Mouse (Mus musculus): ENCODE measurements at regions not wholly inside any gene's neighbourhood (a gene's known extent, or its start where the extent isn't known, plus 50 kb on each side); places are given as distances from the start of the nearest gene placed in this dataset.

DNA sequence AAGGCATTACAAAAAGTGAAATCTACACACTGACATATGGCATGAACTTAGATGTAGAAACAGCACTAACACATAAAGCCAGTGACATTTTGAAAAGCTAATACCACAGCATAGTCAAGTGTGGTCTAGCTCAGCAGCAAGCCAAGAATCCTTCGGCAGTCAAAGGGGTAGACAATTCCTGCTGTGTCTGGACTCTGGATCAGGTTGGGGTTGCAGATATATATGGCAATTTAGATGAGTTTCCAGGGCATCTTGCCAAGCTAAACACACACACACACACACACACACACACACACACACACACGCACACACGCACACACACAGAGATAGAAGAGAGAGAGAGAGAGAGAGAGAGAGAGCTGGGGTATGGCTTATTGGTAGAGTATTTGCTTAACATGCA lies 118.2 kb downstream of the Chst1 start:
- H3K27ac ChIP-seq (ENCODE audit: low read depth, low read length) = no peak overlapping the region

DNA sequence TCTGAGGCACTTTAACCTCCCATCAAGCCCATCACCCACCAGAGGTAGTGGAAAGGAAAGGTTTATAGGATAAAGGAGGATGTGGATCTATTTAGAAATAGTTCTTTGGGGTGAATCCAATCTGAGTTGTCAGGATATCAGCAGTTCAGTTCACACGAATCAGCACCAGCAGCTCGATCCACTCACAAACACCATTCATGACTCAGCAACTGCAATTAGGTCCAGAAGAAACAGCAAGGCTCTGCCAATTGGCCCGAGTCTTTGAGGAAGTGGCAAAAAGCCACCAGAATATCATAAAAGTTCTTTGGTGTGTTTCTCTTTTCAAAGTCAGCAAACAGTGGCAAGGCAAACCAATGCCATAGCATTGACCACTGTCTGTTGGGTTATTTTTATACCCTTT lies 122.4 kb downstream of the Chst1 start:
- whole genome bisulfite sequencing (ENCODE audit: insufficient replicate concordance) = 78% methylated on average over 3 of the region's 3 CpGs
- H3K4me1 ChIP-seq (ENCODE audit: control insufficient read depth, insufficient read depth, low read length) = peaks cover 7% of the 10 kb centered on the region
- H3K4me2 ChIP-seq = no peak overlapping the region
- H3K9me3 ChIP-seq (replicated peaks; ENCODE audit: control insufficient read depth, low read length) = 0 out of 2 replicates have a peak, but pooled peaks cover 3% of the 10 kb centered on the region
- no peaks in the 10 kb centered on the region for H3K27me3 ChIP-seq (ENCODE audit: control insufficient read depth, insufficient read depth, low read length)
- no peak for ATAC-seq (replicated peaks; ENCODE audit: insufficient number of reproducible peaks, low FRiP score, low TSS enrichment)
- no peak overlapping the region for H3K9ac ChIP-seq (ENCODE audit: low read depth, low read length)
- H3K27ac ChIP-seq (ENCODE audit: low read depth, low read length) = no peak overlapping the region
- no peaks in the 10 kb centered on the region for H3K36me3 ChIP-seq (ENCODE audit: control insufficient read depth, insufficient read depth, low read length)
- no peak overlapping the region for H3K4me3 ChIP-seq (ENCODE audit: low read depth, low read length)

More for the DNA sequence above, 118.2 kb downstream of the Chst1 start:
- Histone ChIP-seq H3K27me3 (ENCODE audit: control insufficient read depth, insufficient read depth, low read length) (no peaks in the 10 kb centered on the region), H3K9me3 (replicated peaks; ENCODE audit: control insufficient read depth, low read length) (0 out of 2 replicates have a peak, but pooled peaks cover 3% of the 10 kb centered on the region), H3K9ac (ENCODE audit: low read depth, low read length) (no peak overlapping the region), H3K36me3 (ENCODE audit: control insufficient read depth, insufficient read depth, low read length) (no peaks in the 10 kb centered on the region), H3K4me3 (ENCODE audit: low read depth, low read length) (no peak overlapping the region), H3K4me2 (no peak overlapping the region), H3K4me1 (ENCODE audit: control insufficient read depth, insufficient read depth, low read length) (no peaks in the 10 kb centered on the region)
- WGBS (ENCODE audit: insufficient replicate concordance) = 63% methylated on average over 2 of the region's 3 CpGs
- no peak for ATAC-seq (replicated peaks; ENCODE audit: insufficient number of reproducible peaks, low FRiP score, low TSS enrichment)

DNA sequence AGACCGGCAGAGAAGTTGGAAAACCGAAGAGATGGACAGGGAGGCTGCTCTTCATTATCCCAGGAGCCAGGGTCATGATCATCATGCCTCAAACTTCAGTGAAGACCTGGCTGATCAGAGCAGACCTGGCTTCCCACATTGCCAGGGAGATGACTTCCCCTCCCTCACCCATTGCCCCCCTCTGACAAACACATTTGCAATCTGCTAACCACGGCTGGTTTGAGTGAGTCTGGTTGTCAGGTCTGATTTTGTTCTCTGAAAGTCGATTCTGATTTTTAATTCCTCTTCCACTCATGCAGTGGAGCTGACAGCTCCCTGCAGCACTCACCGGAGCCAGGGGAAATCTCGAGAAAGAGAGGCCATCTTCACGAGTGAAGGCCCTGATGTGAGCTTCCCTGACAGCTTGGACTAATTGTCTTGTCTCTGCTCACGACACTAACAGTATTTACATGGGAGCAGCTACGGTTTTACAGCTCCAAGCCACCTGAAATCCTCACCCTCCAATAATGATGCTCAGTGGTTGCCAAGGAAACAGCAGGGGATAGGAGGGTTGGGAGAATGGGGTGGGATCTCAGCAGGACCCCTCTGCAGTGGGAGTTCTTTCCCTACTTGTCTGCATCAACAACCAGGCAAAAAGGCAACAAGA lies 124.2 kb downstream of the Chst1 start:
- no peak overlapping the region for H3K27ac ChIP-seq (ENCODE audit: low read depth, low read length)
- ATAC-seq (replicated peaks; ENCODE audit: insufficient number of reproducible peaks, low FRiP score, low TSS enrichment) = no peak
- no peaks in the 10 kb centered on the region for H3K36me3 ChIP-seq (ENCODE audit: control insufficient read depth, insufficient read depth, low read length)
- H3K4me3 ChIP-seq (ENCODE audit: low read depth, low read length) = no peak overlapping the region
- H3K4me2 ChIP-seq = no peak overlapping the region
- H3K27me3 ChIP-seq (ENCODE audit: control insufficient read depth, insufficient read depth, low read length) = no peaks in the 10 kb centered on the region
- 48% methylated on average over 9 of the region's 9 CpGs for WGBS (ENCODE audit: insufficient replicate concordance)
- H3K9me3 ChIP-seq (replicated peaks; ENCODE audit: control insufficient read depth, low read length) = 0 out of 2 replicates have a peak, but pooled peaks cover 3% of the 10 kb centered on the region
- no peak overlapping the region for H3K9ac ChIP-seq (ENCODE audit: low read depth, low read length)
- H3K4me1 ChIP-seq (ENCODE audit: control insufficient read depth, insufficient read depth, low read length) = peaks cover 11% of the 10 kb centered on the region

DNA sequence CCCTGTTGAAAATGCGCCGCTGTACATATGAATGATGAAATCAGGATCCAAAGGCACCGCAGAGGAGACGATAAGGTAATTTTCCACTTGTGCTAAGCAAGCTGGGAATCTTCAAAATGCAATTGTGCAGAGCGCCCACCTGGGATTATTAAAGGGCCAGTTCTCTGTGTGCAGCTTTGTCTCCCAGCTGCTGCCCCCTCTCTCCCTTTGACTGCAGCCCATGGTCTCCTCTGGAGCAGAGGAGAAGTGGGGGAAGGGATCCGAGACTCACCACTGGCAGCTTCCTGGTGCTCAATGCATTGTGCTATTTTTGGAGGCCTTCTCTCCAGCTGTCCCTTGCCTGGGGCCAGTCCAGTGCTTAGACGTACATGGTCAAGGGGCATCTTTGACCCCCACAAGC lies 127.1 kb downstream of the Chst1 start:
- H3K9me3 ChIP-seq (replicated peaks; ENCODE audit: control insufficient read depth, low read length) = 0 out of 2 replicates have a peak, but pooled peaks cover 3% of the 10 kb centered on the region
- 58% methylated on average over 7 of the region's 7 CpGs for WGBS (ENCODE audit: insufficient replicate concordance)
- ATAC-seq (replicated peaks; ENCODE audit: insufficient number of reproducible peaks, low FRiP score, low TSS enrichment) = peak; percentile 71; the same call in 1 of the 2 replicates
- peak overlapping the region; percentile 22 for H3K4me2 ChIP-seq
- H3K9ac ChIP-seq (ENCODE audit: low read depth, low read length) = 0 out of 2 replicates have a peak overlapping the region, but pooled peaks have one; percentile 22
- H3K4me1 ChIP-seq (ENCODE audit: control insufficient read depth, insufficient read depth, low read length) = peaks cover 11% of the 10 kb centered on the region
- H3K27ac ChIP-seq (ENCODE audit: low read depth, low read length) = 0 out of 2 replicates have a peak overlapping the region, but pooled peaks have one; percentile 35
- no peak overlapping the region for H3K4me3 ChIP-seq (ENCODE audit: low read depth, low read length)
- no peaks in the 10 kb centered on the region for H3K27me3 ChIP-seq (ENCODE audit: control insufficient read depth, insufficient read depth, low read length)
- H3K36me3 ChIP-seq (ENCODE audit: control insufficient read depth, insufficient read depth, low read length) = no peaks in the 10 kb centered on the region

DNA sequence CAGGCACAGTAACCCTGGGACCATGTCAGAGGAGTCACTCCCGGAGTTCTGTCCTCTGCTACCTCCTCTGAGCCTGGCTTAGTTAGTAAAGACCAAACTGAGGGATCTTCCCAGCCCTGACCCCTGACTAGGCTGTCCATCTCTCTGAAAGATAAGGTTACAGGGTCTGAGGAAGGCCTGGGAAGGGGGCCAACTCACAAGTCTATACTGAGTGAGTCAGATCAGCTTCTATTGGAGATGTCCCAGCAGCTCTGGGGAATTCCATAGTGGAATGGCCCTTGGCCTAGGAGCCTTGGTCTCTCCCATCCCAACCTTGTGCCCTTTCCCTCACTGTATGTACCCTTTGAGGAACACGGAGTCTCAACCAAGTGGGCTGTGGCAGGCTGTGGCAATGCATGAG lies 127.7 kb downstream of the Chst1 start:
- Histone ChIP-seq H3K27me3 (ENCODE audit: control insufficient read depth, insufficient read depth, low read length) (no peaks in the 10 kb centered on the region), H3K27ac (ENCODE audit: low read depth, low read length) (0 out of 2 replicates have a peak overlapping the region, but pooled peaks have one; percentile 35), H3K4me1 (ENCODE audit: control insufficient read depth, insufficient read depth, low read length) (peaks cover 11% of the 10 kb centered on the region), H3K4me2 (no peak overlapping the region; the same call in 1 of the 2 replicates), H3K9me3 (replicated peaks; ENCODE audit: control insufficient read depth, low read length) (no peaks in the 10 kb centered on the region), H3K36me3 (ENCODE audit: control insufficient read depth, insufficient read depth, low read length) (no peaks in the 10 kb centered on the region), H3K9ac (ENCODE audit: low read depth, low read length) (no peak overlapping the region), H3K4me3 (ENCODE audit: low read depth, low read length) (no peak overlapping the region)
- 82% methylated on average over 2 of the region's 2 CpGs for WGBS (ENCODE audit: insufficient replicate concordance)
- no peak for ATAC-seq (replicated peaks; ENCODE audit: insufficient number of reproducible peaks, low FRiP score, low TSS enrichment)

- Histone ChIP-seq H3K4me2 (no peak overlapping the region), H3K36me3 (ENCODE audit: control insufficient read depth, insufficient read depth, low read length) (no peaks in the 10 kb centered on the region), H3K4me1 (ENCODE audit: control insufficient read depth, insufficient read depth, low read length) (peaks cover 11% of the 10 kb centered on the region), H3K27ac (ENCODE audit: low read depth, low read length) (no peak overlapping the region), H3K9me3 (replicated peaks; ENCODE audit: control insufficient read depth, low read length) (no peaks in the 10 kb centered on the region), H3K27me3 (ENCODE audit: control insufficient read depth, insufficient read depth, low read length) (no peaks in the 10 kb centered on the region), H3K4me3 (ENCODE audit: low read depth, low read length) (no peak overlapping the region), H3K9ac (ENCODE audit: low read depth, low read length) (no peak overlapping the region)
- no peak for ATAC-seq (replicated peaks; ENCODE audit: insufficient number of reproducible peaks, low FRiP score, low TSS enrichment)
- WGBS (ENCODE audit: insufficient replicate concordance) = 66% methylated on average over 3 of the region's 3 CpGs
These were observed 128.9 kb downstream of the Chst1 start for GRCm38 (mm10) chr2:92728388-92728787.

DNA sequence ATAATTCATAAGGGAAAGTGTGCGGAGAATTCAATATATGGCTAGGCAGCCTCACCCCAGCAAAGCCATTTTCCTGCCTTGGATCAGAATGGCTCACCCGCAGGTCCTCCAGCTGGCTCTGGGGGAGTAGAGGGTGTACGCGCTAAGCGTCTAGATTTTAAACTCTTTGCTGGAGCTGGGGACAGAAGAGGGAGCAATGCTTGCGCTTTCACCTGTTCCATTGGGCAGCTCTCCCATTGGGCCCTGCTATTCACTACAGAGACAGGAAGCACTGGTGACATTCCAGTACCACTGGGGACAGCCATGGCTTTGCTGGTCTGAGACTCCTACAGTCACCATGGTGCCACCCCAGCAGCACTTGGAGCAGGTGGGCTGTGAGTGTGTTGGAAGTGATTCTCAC lies 130.9 kb downstream of the Chst1 start:
- Histone ChIP-seq H3K9ac (ENCODE audit: low read depth, low read length) (no peak overlapping the region), H3K4me3 (ENCODE audit: low read depth, low read length) (no peak overlapping the region), H3K36me3 (ENCODE audit: control insufficient read depth, insufficient read depth, low read length) (no peaks in the 10 kb centered on the region), H3K9me3 (replicated peaks; ENCODE audit: control insufficient read depth, low read length) (no peaks in the 10 kb centered on the region), H3K27ac (ENCODE audit: low read depth, low read length) (no peak overlapping the region), H3K4me1 (ENCODE audit: control insufficient read depth, insufficient read depth, low read length) (peaks cover 11% of the 10 kb centered on the region), H3K27me3 (ENCODE audit: control insufficient read depth, insufficient read depth, low read length) (no peaks in the 10 kb centered on the region), H3K4me2 (no peak overlapping the region)
- WGBS (ENCODE audit: insufficient replicate concordance) = 89% methylated on average over 6 of the region's 6 CpGs
- no peak for ATAC-seq (replicated peaks; ENCODE audit: insufficient number of reproducible peaks, low FRiP score, low TSS enrichment)

DNA sequence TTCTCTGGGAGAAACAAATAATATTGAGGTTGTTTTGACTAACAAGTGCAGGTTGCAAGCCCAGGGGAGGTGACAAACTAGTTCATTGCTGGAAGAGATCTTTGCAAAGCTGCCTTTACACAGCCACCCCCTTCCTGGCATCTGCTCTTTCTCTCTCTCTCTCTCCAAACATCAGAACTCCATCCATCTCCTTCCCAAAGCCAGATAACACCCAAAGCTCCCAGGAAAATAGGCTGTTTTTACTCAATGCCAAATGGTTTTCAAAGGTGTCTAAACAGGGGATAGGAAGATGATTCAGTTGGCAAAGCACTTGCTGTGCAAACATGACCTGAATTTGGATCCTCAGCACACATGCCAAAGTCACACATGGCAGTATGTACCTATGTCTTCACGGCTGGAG lies 133.9 kb downstream of the Chst1 start:
- Histone ChIP-seq H3K4me3 (ENCODE audit: low read depth, low read length) (no peak overlapping the region), H3K27me3 (ENCODE audit: control insufficient read depth, insufficient read depth, low read length) (no peaks in the 10 kb centered on the region), H3K36me3 (ENCODE audit: control insufficient read depth, insufficient read depth, low read length) (no peaks in the 10 kb centered on the region), H3K4me1 (ENCODE audit: control insufficient read depth, insufficient read depth, low read length) (no peaks in the 10 kb centered on the region), H3K4me2 (no peak overlapping the region), H3K27ac (ENCODE audit: low read depth, low read length) (no peak overlapping the region), H3K9ac (ENCODE audit: low read depth, low read length) (no peak overlapping the region), H3K9me3 (replicated peaks; ENCODE audit: control insufficient read depth, low read length) (no peaks in the 10 kb centered on the region)
- WGBS (ENCODE audit: insufficient replicate concordance) = 94% methylated on average over 1 of the region's 1 CpGs
- no peak for ATAC-seq (replicated peaks; ENCODE audit: insufficient number of reproducible peaks, low FRiP score, low TSS enrichment)

GRCm38 (mm10) chr2:92735784-92736183 lies 136.3 kb downstream of the Chst1 start:
- Histone ChIP-seq H3K36me3 (ENCODE audit: control insufficient read depth, insufficient read depth, low read length) (no peaks in the 10 kb centered on the region), H3K4me3 (ENCODE audit: low read depth, low read length) (no peak overlapping the region), H3K27ac (ENCODE audit: low read depth, low read length) (no peak overlapping the region), H3K4me2 (no peak overlapping the region), H3K9ac (ENCODE audit: low read depth, low read length) (no peak overlapping the region), H3K27me3 (ENCODE audit: control insufficient read depth, insufficient read depth, low read length) (no peaks in the 10 kb centered on the region), H3K9me3 (replicated peaks; ENCODE audit: control insufficient read depth, low read length) (no peaks in the 10 kb centered on the region), H3K4me1 (ENCODE audit: control insufficient read depth, insufficient read depth, low read length) (no peaks in the 10 kb centered on the region)
- 74% methylated on average over 5 of the region's 5 CpGs for WGBS (ENCODE audit: insufficient replicate concordance)
- ATAC-seq (replicated peaks; ENCODE audit: insufficient number of reproducible peaks, low FRiP score, low TSS enrichment) = no peak

Measured in heart, embryonic 11.5 days (tissue).